In genomic region chr3:149683561-149683960, GRCm38 (mm10) we compare ENCODE assay signal across 14 mouse cellular contexts.
DNase-seq lines count a peak whose midpoint lies in the region.
"Had no signal": no experiment of that assay in that cellular context is flagged by ENCODE, and none has a peak within 500 bp of the region (broad histone marks: within the 10 kb centered on the region; RNA-seq: fewer than 3 reads in every experiment).

No protein-coding gene starts in this region.

- peak; percentile 50 for DNase-seq in testis, postnatal 10 days (ENCODE audit: low spot score)
- DNase-seq in testis, postnatal 14 days (ENCODE audit: low spot score): peak; percentile 57
- no peak for DNase-seq in spleen, adult 12 weeks (ENCODE audit: low spot score)
- no peak for DNase-seq in urinary bladder, postnatal 10 days (ENCODE audit: low spot score)
- DNase-seq: adrenal gland, adult 2 months; adrenal gland, adult 8-10 months; adrenal gland, postnatal 10 days; adrenal gland, postnatal 14 days; adrenal gland, postnatal 25 days; adrenal gland, postnatal 36 days; B cell, adult 2 months; cerebellum, adult 11 months; cerebellum, adult 11-12 months; cerebellum, adult 18-20 months had no signal

Comparison
In these comparisons a context has a peak if more than half of its experiments do, and no peak if none do; other contexts are left out.
1. DNase-seq: peak in testis, postnatal 10 days (single experiment) and testis, postnatal 14 days (single experiment); none in spleen, adult 12 weeks (single experiment) and urinary bladder, postnatal 10 days (single experiment).